Mouse (Mus musculus) liver, embryonic 14.5 days (tissue): ENCODE measurements around the gene Lrrc72.

Experiments used
- CTCF ChIP-seq: IDR thresholded peaks from 2 replicates; pipeline ENCODE4 v1.5.1; 2016; ENCODE audit warnings: antibody characterized with exemption, low read depth, control low read depth
- EP300 ChIP-seq: IDR thresholded peaks from 2 replicates; pipeline ENCODE4 v1.6.1; 2016; ENCODE audit warnings: antibody characterized with exemption, low read depth

DNA sequence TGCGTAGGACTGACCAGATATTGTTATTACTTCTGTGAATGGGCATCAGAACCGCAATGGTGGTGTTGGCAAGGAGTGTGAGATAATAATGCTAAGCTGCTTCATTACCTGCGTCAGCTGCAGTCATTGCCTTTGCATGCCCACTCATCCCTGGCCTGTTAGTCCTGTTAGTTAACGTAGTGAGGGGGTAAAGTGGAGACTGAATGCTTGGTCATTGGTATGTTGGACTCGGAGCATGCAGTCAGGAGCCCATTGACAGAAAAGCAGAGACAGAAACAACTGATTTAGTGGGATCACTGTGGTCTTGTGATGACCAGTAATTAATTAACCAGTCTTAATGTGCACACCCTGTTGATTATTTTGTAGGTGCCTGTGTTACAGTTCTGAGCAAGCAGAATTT is 76.0 kb downstream of the Lrrc72 start:
- TF ChIP-seq CTCF (no peak), EP300 (no peak)
